Mouse (Mus musculus) megakaryocyte, embryonic 14.5 days (primary cell): ENCODE measurements at regions not wholly inside any gene's neighbourhood (a gene's known extent, or its start where the extent isn't known, plus 50 kb on each side); places are given as distances from the start of the nearest gene placed in this dataset.
"Not testable (repeated sequence)": the region's sequence is repeated elsewhere in the genome, so short reads cannot be mapped to it uniquely, and the experiment has no call there.

Source experiments
- H3K27me3 ChIP-seq: replicated peaks from 2 replicates; pipeline ENCODE3; 2012; ENCODE audit warnings: inconsistent platforms
- H3K36me3 ChIP-seq: replicated peaks from 2 replicates; pipeline ENCODE3; 2012; ENCODE audit warnings: low read length, inconsistent platforms, mixed read lengths
- H3K4me1 ChIP-seq: 2 replicates; pipeline ENCODE4 v1.6.1; 2012; ENCODE audit warnings: inconsistent platforms
- H3K4me3 ChIP-seq: replicated peaks from 2 replicates; pipeline ENCODE3; 2012; ENCODE audit warnings: moderate library complexity, mild to moderate bottlenecking, inconsistent platforms
- H3K9me3 ChIP-seq: 2 replicates; pipeline ENCODE4 v1.6.1; 2012; ENCODE audit warnings: inconsistent platforms
- FLI1 ChIP-seq: IDR thresholded peaks from 2 replicates; pipeline ENCODE4 v1.6.1; 2012; ENCODE audit warnings: low read length, inconsistent platforms, mixed read lengths
- GATA1 ChIP-seq: IDR thresholded peaks from 3 replicates; pipeline ENCODE4 v1.6.1; 2012; ENCODE audit warnings: mixed read lengths, low read length, inconsistent platforms, borderline replicate concordance

DNA sequence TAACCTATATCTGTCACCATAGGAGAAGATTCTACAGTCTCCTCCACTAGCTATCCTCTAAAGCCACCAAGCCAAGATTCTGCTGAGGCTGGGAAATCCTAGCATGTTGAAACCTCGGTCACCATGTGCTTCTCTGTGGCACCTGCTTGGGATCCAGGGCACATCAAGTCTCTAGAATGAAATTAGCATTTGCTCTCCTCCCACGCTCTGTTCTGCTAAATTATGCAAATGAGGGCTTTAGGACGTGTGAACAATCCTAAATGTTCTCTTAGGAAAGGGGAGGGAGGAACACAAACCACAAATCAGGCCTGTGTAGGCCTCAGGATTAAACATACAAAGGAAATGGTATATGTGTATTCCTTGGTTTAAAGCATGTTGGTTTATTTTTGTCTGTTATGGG is 52.9 kb upstream of the Xcl1 start:
- Histone ChIP-seq H3K36me3 (no peaks in the 10 kb centered on the region), H3K4me1 (0 out of 2 replicates have a peak, but pooled peaks cover 3% of the 10 kb centered on the region), H3K27me3 (no peaks in the 10 kb centered on the region), H3K9me3 (peaks cover 23% of the 10 kb centered on the region), H3K4me3 (no peak overlapping the region)
- no peak for TF ChIP-seq FLI1
- TF ChIP-seq GATA1 = no peak

DNA sequence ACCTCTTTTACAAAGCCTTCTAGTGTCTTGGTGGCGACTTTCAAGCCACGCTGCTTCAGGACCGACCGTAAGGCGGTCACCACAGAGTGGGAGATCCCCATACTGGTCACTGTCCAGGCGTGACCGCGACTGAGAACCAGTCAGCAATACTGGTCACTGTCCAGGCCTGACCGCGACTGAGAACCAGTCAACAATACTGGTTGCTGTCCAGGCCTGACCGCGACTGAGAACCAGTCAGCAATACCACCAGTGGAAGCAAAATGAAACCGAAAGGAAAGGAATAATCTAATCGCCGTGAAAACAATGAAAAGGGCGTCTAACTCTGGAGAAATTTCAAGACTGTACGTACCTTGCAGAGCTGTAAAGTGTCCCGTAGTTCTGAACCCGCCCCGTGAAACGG is 50.2 kb upstream of the Xcl1 start:
- not testable (repeated sequence) for H3K36me3 ChIP-seq, H3K4me3 ChIP-seq, H3K27me3 ChIP-seq, H3K4me1 ChIP-seq
- peaks cover 23% of the 10 kb centered on the region for H3K9me3 ChIP-seq
